Comparison of ENCODE assay signal across 8 mouse cellular contexts in the genomic region with DNA sequence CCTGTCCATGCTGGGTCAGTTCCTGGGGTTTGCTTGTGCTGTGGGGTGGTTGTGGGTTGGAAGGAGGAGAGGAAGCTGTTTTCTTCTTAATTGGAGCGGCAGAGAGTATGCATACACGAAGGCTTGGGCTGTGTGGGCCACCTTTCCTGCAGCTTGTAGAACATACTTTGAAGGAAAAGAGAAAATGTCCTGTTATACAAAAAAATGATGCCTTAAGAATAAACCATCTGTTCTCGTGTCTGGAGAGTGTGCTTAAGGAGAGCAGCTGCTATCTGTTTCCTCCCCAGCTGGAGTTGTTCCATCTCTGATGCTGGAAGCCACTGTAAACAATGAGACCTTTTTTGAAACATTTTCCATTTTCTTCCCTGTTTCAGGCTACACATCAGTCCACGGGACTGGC.
DNase-seq lines count a peak whose midpoint lies in the region.

No protein-coding gene starts in this region.

- no peaks in the 10 kb centered on the region for H3K27me3 ChIP-seq in heart, embryonic 10.5 days (ENCODE audit: insufficient read depth, poor library complexity, severe bottlenecking)

- H3K9me3 ChIP-seq in heart, embryonic 10.5 days = no peaks in the 10 kb centered on the region

- DNase-seq in heart, adult 18-20 months = peak; percentile 36 to 48
- DNase-seq in heart, embryonic 10.5 days (ENCODE audit: low spot score) = no peak
- peak; percentile 81 for DNase-seq in brain, adult 2 months (ENCODE audit: low read depth, low spot score)
- peak; percentile 35 to 53 for DNase-seq in heart, postnatal 14 days
- DNase-seq in lung, postnatal 10 days = peak; percentile 67
- DNase-seq in embryo, embryonic 11 days = no peak
- no peak for DNase-seq in ovary, postnatal 36 days (ENCODE audit: low spot score)
- DNase-seq in spleen, postnatal 4 days (ENCODE audit: low spot score in 2 of 2) = no peak

- H3K4me1 ChIP-seq in heart, embryonic 10.5 days = no peaks in the 10 kb centered on the region

- no peak overlapping the region for H3K4me3 ChIP-seq in heart, embryonic 10.5 days

- 69% methylated on average over 4 of the region's 4 CpGs for WGBS in heart, embryonic 10.5 days

- H3K27ac ChIP-seq in heart, embryonic 10.5 days = no peak overlapping the region

- H3K36me3 ChIP-seq in heart, embryonic 10.5 days = no peaks in the 10 kb centered on the region

- intact Hi-C loops in heart, postnatal 14 days (cut with DNase I) = no loop called here

Comparison
In these comparisons a context has a peak if more than half of its experiments do, and no peak if none do; other contexts are left out.
1. DNase-seq: peak in heart, adult 18-20 months (2 of 2), brain, adult 2 months (single experiment), heart, postnatal 14 days (2 of 2) and lung, postnatal 10 days (single experiment); none in heart, embryonic 10.5 days (single experiment), embryo, embryonic 11 days (single experiment), ovary, postnatal 36 days (single experiment) and spleen, postnatal 4 days (0 of 2).